Mouse (Mus musculus) neutrophil, adult 5-6 weeks (primary cell): Measurements from ENCODE around the gene Asgr1. TPM values are rescaled to one million over a fixed set of nuclear protein-coding genes. Genes with fewer than 3 reads are reported as not detected.
"Not testable (repeated sequence)": the region's sequence is repeated elsewhere in the genome, so short reads cannot be mapped to it uniquely, and the experiment has no call there.

Experiments used
- ATAC-seq: fragments of 151-379, 151-347 bp; 2 replicates; pipeline ENCODE4 v1.8.0; 2017; ENCODE audit warnings: mild to moderate bottlenecking, moderate TSS enrichment; ENCODE audit not compliant: insufficient number of reproducible peaks, poor library complexity, low FRiP score, severe bottlenecking; ENCODE audit errors: extremely low read depth
- total RNA-seq: library from RNA; stranded (forward); fragments of 200-1000 nt; gene quantifications from 2 replicates; pipeline ENCODE4 v1.2.3, GENCODE M21; 2017

The Asgr1 gene
- total RNA-seq: not detected in 2 replicates

DNA sequence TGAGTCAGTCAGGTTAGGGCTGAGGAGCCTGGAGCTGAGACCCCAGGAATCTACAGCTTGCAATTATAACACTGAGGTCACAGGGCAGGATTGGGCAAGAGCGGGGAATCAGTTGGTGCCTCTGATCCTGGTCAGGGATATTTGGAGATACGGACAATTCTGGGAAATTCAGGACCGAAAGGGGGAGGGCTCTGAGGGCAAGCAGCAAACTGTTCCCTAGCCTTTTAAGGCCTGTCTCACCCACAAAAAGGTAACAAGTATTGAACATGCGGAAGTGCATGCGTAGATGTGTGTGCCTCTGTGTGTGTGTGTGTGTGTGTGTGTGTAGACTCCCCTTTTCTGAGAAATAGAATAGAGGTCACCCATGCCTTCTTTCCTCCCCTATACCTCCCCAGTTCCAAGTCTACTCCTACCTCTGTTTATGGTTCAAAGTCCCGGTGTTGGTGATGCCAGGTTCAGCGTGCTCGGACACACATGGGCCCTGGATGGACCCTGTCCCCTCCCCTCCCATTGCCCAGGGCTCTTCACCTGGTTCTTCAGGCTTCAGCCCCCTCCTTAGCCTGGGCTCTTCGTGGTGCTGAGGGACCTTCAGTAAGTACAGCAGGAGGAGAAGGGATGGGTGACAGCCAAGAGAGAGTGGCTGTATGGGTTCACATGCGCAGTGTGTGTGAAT is at the start of gene Asgr1:
Asgr1 (plus strand) TSS at position 188 of the 673 bp plus-strand sequence.
- ATAC-seq: no peak

DNA sequence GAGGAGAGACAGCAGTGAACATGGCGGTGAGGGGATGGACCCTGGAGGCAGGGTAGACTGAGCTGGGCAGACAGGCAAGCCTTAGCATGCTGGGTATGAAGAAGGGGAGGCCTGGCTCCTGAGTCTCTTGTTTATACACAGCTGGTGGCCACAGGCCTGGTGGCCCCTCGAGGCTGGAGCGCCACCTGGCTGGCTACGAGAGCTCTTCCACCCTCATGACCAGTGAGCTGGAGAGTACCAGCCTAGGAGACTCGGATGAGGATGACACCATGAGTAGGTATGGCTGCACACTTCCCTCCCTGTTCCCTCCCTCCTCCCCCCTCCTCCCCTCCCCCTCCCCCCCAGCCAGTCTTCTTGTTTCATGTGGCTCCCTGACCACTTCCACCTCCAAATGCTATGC is 48.4 kb upstream of the Asgr1 start:
- peak; percentile 25; the same call in 1 of the 2 replicates for ATAC-seq

DNA sequence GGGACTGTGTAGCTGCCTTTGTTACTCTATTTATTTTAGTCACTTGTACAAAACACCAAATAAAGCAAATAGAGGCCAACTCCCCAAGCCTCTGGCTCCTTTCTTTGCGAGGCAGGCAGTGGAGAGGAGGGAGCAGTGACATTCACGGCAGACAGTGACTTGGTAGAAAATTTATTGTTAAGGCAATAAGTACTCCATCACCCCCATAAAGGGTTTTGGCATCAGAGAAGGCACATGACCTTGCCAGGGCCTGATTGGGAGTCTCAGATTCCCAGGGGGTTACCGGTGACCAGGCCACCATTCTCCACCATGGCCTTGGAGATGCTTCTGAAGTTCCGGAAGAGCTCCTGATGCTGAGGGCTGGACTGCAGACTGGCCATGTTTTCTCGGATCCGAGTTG is 43.9 kb upstream of the Asgr1 start:
- no peak for ATAC-seq

- ATAC-seq: no peak
Observed at GRCm38 (mm10) chr11:70010548-70010947, 43.3 kb upstream of the Asgr1 start.

GRCm38 (mm10) chr11:70010961-70011360 is 42.9 kb upstream of the Asgr1 start:
- ATAC-seq: no peak

GRCm38 (mm10) chr11:70012931-70013330 is 41.0 kb upstream of the Asgr1 start:
- ATAC-seq: no peak

DNA sequence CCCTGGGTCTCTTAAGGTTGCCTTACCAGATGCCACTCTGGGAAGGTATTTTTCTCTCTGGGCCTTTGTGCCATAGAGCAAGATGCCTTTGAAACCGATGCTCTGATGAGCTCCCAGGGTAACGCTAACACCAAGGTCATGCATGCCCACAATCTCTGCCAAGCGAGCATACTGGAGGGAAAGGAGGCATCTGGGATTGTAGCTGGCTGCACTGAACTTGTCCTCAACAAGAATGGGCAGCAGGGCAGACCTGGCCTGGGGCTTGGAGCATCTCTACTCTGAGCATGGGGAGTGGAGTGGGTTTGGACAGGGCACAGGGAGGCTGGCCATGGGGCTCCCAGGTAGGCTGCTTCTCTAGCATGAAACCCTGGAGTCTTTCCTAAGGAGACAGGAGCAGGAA is 40.5 kb upstream of the Asgr1 start:
- ATAC-seq: no peak

- ATAC-seq: no peak
Observed at GRCm38 (mm10) chr11:70014051-70014450, 39.8 kb upstream of the Asgr1 start.

- ATAC-seq: peak; percentile 86
Observed at GRCm38 (mm10) chr11:70014880-70015558, 38.9 kb upstream of the Asgr1 start, which contains the start of gene Acadvl. Acadvl (minus strand) TSS chr11:70015411.

DNA sequence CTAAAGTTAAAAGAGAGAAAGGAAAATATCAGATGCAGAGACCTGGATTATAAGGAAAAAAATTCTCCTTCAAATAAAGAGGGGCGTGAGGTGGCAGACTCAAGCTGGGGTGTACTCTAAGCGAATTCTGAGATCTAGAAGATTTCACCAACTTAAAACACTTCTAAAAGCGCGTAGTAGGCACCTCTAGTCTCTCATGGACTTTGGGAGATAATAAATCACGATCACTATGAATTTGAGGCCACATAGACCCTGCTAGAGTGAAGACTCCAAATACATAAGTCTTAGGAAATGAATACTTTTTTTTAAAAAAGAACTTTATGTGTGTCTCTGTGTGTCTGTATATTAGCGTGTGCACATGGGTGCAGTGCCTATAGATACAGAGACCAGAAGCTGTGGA is 38.2 kb upstream of the Asgr1 start:
- ATAC-seq: no peak

- not testable (repeated sequence) for ATAC-seq
Observed at GRCm38 (mm10) chr11:70016177-70016576, 37.7 kb upstream of the Asgr1 start.

GRCm38 (mm10) chr11:70016669-70017068 is 37.2 kb upstream of the Asgr1 start, which contains the start of gene Dlg4:
Dlg4 (plus strand) TSS chr11:70016942.
- no peak for ATAC-seq

GRCm38 (mm10) chr11:70017199-70017767 is 36.6 kb upstream of the Asgr1 start:
- ATAC-seq: no peak

- no peak for ATAC-seq
Observed at GRCm38 (mm10) chr11:70018131-70018990, 35.5 kb upstream of the Asgr1 start.

- ATAC-seq: no peak
Observed at GRCm38 (mm10) chr11:70019495-70020021, 34.3 kb upstream of the Asgr1 start.

DNA sequence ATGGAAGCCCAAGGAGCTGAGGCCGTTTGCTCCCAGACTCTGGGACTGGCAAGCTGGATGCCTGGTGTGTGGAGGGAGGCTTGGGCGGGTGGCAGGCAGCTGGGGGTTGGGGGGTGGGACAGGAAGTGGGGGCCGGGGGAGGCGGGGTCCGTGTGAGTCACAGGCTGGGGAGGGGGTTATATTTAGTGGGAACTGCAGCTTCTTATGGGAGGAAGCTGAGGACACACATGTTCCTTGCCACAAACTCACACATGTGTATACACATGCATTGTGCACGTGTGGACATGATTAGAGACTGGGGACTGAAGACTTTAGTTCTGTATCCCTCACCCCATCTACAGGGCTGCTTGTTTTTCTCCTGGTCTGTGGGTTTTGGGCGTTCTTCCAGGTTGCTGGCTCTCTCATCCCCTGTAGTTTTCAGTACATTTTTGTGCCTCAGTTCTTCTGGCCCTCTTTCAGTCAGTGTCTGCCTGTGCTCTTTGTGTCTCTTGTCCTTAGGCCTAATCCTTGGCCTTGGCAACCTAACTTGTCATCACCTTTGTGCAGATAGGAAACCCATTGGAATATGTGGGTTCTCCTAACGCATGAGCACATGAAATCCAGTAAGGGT is 33.8 kb upstream of the Asgr1 start:
- ATAC-seq: no peak

- ATAC-seq: peak; percentile 79
Observed at GRCm38 (mm10) chr11:70020731-70021263, 33.1 kb upstream of the Asgr1 start.
